Comparison of ENCODE assay signal across 8 mouse cellular contexts in genomic region chr11:117939741-117940285, GRCm38 (mm10). TPM values are rescaled to one million over a fixed set of nuclear protein-coding genes. Genes with fewer than 3 reads are reported as not detected.
DNase-seq lines count a peak whose midpoint lies in the region; ATAC-seq and TF ChIP-seq lines count a peak whose summit lies in the region.

No protein-coding gene starts in this region.

- H3K79me2 ChIP-seq in liver, adult 2 months (ENCODE audit: control insufficient read depth, insufficient read depth, low read length), result no peaks in the 10 kb centered on the region

- no peak for TF ChIP-seq POLR2A in liver, adult 2 months (IDR thresholded peaks at IDR 0.05; ENCODE audit: extremely low read depth, insufficient read depth, low read length)

- ATAC-seq in embryonic facial prominence, embryonic 12.5 days (ENCODE audit: insufficient number of reproducible peaks, insufficient read depth, low FRiP score, low TSS enrichment), result peak; percentile 85
- peak; percentile 80 for ATAC-seq in midbrain, postnatal 0 days (ENCODE audit: low FRiP score)

- H3K9me3 ChIP-seq in embryonic facial prominence, embryonic 12.5 days, result no peaks in the 10 kb centered on the region
- no peaks in the 10 kb centered on the region for H3K9me3 ChIP-seq in heart, embryonic 10.5 days
- no peaks in the 10 kb centered on the region for H3K9me3 ChIP-seq in midbrain, postnatal 0 days (ENCODE audit: low read length)

- no peak for TF ChIP-seq CTCF in liver, adult 2 months (IDR thresholded peaks at IDR 0.05; ENCODE audit: low read depth, low read length)
- no peak for TF ChIP-seq CTCF in midbrain, postnatal 0 days (IDR thresholded peaks at IDR 0.05)

- no peak overlapping the region for H3K9ac ChIP-seq in embryonic facial prominence, embryonic 12.5 days
- H3K9ac ChIP-seq in liver, adult 2 months (ENCODE audit: low read depth, low read length), result no peak overlapping the region
- H3K9ac ChIP-seq in midbrain, postnatal 0 days (replicated peaks; ENCODE audit: low read length, poor library complexity, severe bottlenecking), result no peak overlapping the region

- H3K27me3 ChIP-seq in embryonic facial prominence, embryonic 12.5 days, result no peaks in the 10 kb centered on the region
- peaks cover 46% of the 10 kb centered on the region for H3K27me3 ChIP-seq in heart, embryonic 10.5 days (ENCODE audit: insufficient read depth, poor library complexity, severe bottlenecking)
- H3K27me3 ChIP-seq in liver, adult 2 months (ENCODE audit: control insufficient read depth, insufficient read depth, low read length), result no peaks in the 10 kb centered on the region
- no peaks in the 10 kb centered on the region for H3K27me3 ChIP-seq in midbrain, postnatal 0 days (ENCODE audit: insufficient read depth, low read length)

- peak overlapping the region; percentile 27 for H3K4me2 ChIP-seq in embryonic facial prominence, embryonic 12.5 days (replicated peaks)
- 0 out of 2 replicates have a peak overlapping the region, but pooled peaks have one; percentile 9 for H3K4me2 ChIP-seq in midbrain, postnatal 0 days (ENCODE audit: low read depth, low read length, poor library complexity, severe bottlenecking)

- peak; percentile 72 for DNase-seq in layer of hippocampus, adult 11-12 months (ENCODE audit: low spot score)
- DNase-seq in layer of hippocampus, adult 9-10 months (ENCODE audit: low spot score), result no peak
- DNase-seq in heart, embryonic 10.5 days (ENCODE audit: low spot score), result peak; percentile 90
- peak; percentile 46 for DNase-seq in kidney, adult 9 months
- DNase-seq in liver, adult 2 months (ENCODE audit: extremely low read depth, low read depth, low spot score), result peak; percentile 41
- peak; percentile 91 for DNase-seq in midbrain, postnatal 0 days (ENCODE audit: low spot score)
- DNase-seq in urinary bladder, postnatal 36 days (ENCODE audit: low spot score in 2 of 2), result peak; percentile 61 to 79

- H3K4me1 ChIP-seq in embryonic facial prominence, embryonic 12.5 days, result peaks cover 60% of the 10 kb centered on the region
- peaks cover 64% of the 10 kb centered on the region for H3K4me1 ChIP-seq in heart, embryonic 10.5 days
- H3K4me1 ChIP-seq in liver, adult 2 months (ENCODE audit: control insufficient read depth, insufficient read depth, low read length), result peaks cover 10% of the 10 kb centered on the region
- peaks cover 6% of the 10 kb centered on the region; the same call in 1 of the 2 replicates for H3K4me1 ChIP-seq in midbrain, postnatal 0 days (ENCODE audit: insufficient read depth, low read length)

- H3K4me3 ChIP-seq in embryonic facial prominence, embryonic 12.5 days, result no peak overlapping the region
- H3K4me3 ChIP-seq in heart, embryonic 10.5 days, result 0 out of 2 replicates have a peak overlapping the region, but pooled peaks have one; percentile 3
- no peak overlapping the region for H3K4me3 ChIP-seq in liver, adult 2 months (ENCODE audit: insufficient read depth, low read depth, low read length)
- no peak overlapping the region for H3K4me3 ChIP-seq in midbrain, postnatal 0 days (ENCODE audit: low read depth, low read length)

- H3K36me3 ChIP-seq in embryonic facial prominence, embryonic 12.5 days, result no peaks in the 10 kb centered on the region
- no peaks in the 10 kb centered on the region for H3K36me3 ChIP-seq in heart, embryonic 10.5 days
- H3K36me3 ChIP-seq in liver, adult 2 months (ENCODE audit: control insufficient read depth, insufficient read depth, low read length), result no peaks in the 10 kb centered on the region
- no peaks in the 10 kb centered on the region for H3K36me3 ChIP-seq in midbrain, postnatal 0 days (ENCODE audit: insufficient read depth, low read length)

- peak overlapping the region; percentile 88 for H3K27ac ChIP-seq in embryonic facial prominence, embryonic 12.5 days
- peak overlapping the region; percentile 82 for H3K27ac ChIP-seq in heart, embryonic 10.5 days
- H3K27ac ChIP-seq in liver, adult 2 months (replicated peaks; ENCODE audit: insufficient read depth, low read depth, low read length), result 0 out of 2 replicates have a peak overlapping the region, but pooled peaks have one; percentile 2
- peak overlapping the region; percentile 43 for H3K27ac ChIP-seq in midbrain, postnatal 0 days (ENCODE audit: low read depth, low read length)

- 0% methylated on average over 7 of the region's 7 CpGs for WGBS in embryonic facial prominence, embryonic 12.5 days
- 4% methylated on average over 7 of the region's 7 CpGs for WGBS in heart, embryonic 10.5 days
- WGBS in liver, adult 2 months, result 12% methylated on average over 7 of the region's 7 CpGs
- WGBS in midbrain, postnatal 0 days, result 1% methylated on average over 7 of the region's 7 CpGs

RNA-seq across cellular contexts. Expression of gene Socs3, which starts 30.0 kb away (rescaled TPM):
- polyA plus RNA-seq in embryonic facial prominence, embryonic 12.5 days (2016; fragmentation: Nextera tagmentation; extraction: Ambion mirVana), result 18.4 and 19.3 TPM in 2 replicates
- 6.9 and 10.6 TPM in 2 replicates for polyA plus RNA-seq in heart, embryonic 10.5 days (2016; fragmentation: Nextera tagmentation; extraction: Ambion mirVana)
- 2.0 and 2.4 TPM in 2 replicates for total RNA-seq in liver, adult 2 months (2014; rRNA removed)
- polyA plus RNA-seq in liver, adult 2 months (2012; rRNA removed), result 4.0 and 7.5 TPM in 2 replicates
- total RNA-seq in midbrain, postnatal 0 days (2014; rRNA removed), result 7.3 and 8.5 TPM in 2 replicates
- polyA plus RNA-seq in midbrain, postnatal 0 days (2015; fragmentation: Nextera tagmentation; extraction: Ambion mirVana), result 4.4 and 4.9 TPM in 2 replicates

RNA-seq across cellular contexts. Expression of gene Pgs1, which starts 46.3 kb away (rescaled TPM):
- polyA plus RNA-seq in embryonic facial prominence, embryonic 12.5 days (2016; fragmentation: Nextera tagmentation; extraction: Ambion mirVana), result 43.0 and 46.2 TPM in 2 replicates
- polyA plus RNA-seq in heart, embryonic 10.5 days (2016; fragmentation: Nextera tagmentation; extraction: Ambion mirVana), result 34.0 and 38.5 TPM in 2 replicates
- 4.7 and 5.0 TPM in 2 replicates for total RNA-seq in liver, adult 2 months (2014; rRNA removed)
- polyA plus RNA-seq in liver, adult 2 months (2012; rRNA removed), result 17.8 and 22.1 TPM in 2 replicates
- total RNA-seq in midbrain, postnatal 0 days (2014; rRNA removed), result 62.0 and 72.2 TPM in 2 replicates
- 55.0 and 61.8 TPM in 2 replicates for polyA plus RNA-seq in midbrain, postnatal 0 days (2015; fragmentation: Nextera tagmentation; extraction: Ambion mirVana)

Comparison
In these comparisons a context has a peak if more than half of its experiments do, and no peak if none do; other contexts are left out.
1. H3K27ac ChIP-seq: peak in every context shown above with its lines; median percentile 88 in embryonic facial prominence, embryonic 12.5 days; 82 in heart, embryonic 10.5 days; 43 in midbrain, postnatal 0 days; 2 in liver, adult 2 months.